Mouse (Mus musculus) C2C12 (cell line): ENCODE results near the gene Iqsec2.

ENCODE experiments used
- CTCF ChIP-seq: IDR thresholded peaks from one replicate; pipeline ENCODE4 v1.5.1; 2011; ENCODE audit not compliant: control insufficient read depth, insufficient read depth, insufficient read length
- MAX ChIP-seq: IDR thresholded peaks from one replicate; pipeline ENCODE4 v1.6.1; 2011; ENCODE audit warnings: mild to moderate bottlenecking, control low read depth
- MYOD1 ChIP-seq: IDR thresholded peaks from one replicate; pipeline ENCODE4 v1.6.1; 2011; ENCODE audit warnings: low read depth; ENCODE audit not compliant: control insufficient read depth, insufficient read length
- USF1 ChIP-seq: IDR thresholded peaks from one replicate; pipeline ENCODE4 v1.6.1; 2011; ENCODE audit warnings: low read depth, mild to moderate bottlenecking, control low read depth, moderate library complexity

GRCm38 (mm10) chrX:152171041-152172026, 27.3 kb downstream of the Iqsec2 start:
- TF ChIP-seq CTCF, result no peak
- TF ChIP-seq USF1, result no peak
- TF ChIP-seq MYOD1, result no peak
- TF ChIP-seq MAX, result no peak
